Mouse (Mus musculus) olfactory bulb, adult 2 months (tissue): ENCODE measurements at regions not wholly inside any gene's neighbourhood (a gene's known extent, or its start where the extent isn't known, plus 50 kb on each side); places are given as distances from the start of the nearest gene placed in this dataset.
A peak's percentile ranks its signal among the peaks of the same experiment; 100 is the strongest.

ENCODE experiments used
- H3K27ac ChIP-seq: fragments of 200-500 bp; 2 replicates; pipeline ENCODE4 v1.5.1; 2012; ENCODE audit warnings: low read depth, low read length; ENCODE audit not compliant: insufficient read depth
- H3K4me1 ChIP-seq: fragments of 200-500 bp; 2 replicates; pipeline ENCODE4 v1.6.1; 2012; ENCODE audit warnings: low read length; ENCODE audit not compliant: control insufficient read depth, insufficient read depth
- H3K4me3 ChIP-seq: fragments of 200-500 bp; 2 replicates; pipeline ENCODE4 v1.5.1; 2012; ENCODE audit warnings: mild to moderate bottlenecking, low read depth, low read length, moderate library complexity; ENCODE audit not compliant: insufficient read depth
- CTCF ChIP-seq: fragments of 200-500 bp; IDR thresholded peaks from 2 replicates; pipeline ENCODE4 v1.5.1; 2012; ENCODE audit warnings: low read depth, mild to moderate bottlenecking, low read length, moderate library complexity; ENCODE audit not compliant: insufficient read depth
- POLR2A ChIP-seq: fragments of 200-500 bp; IDR thresholded peaks from 2 replicates; pipeline ENCODE4 v1.6.1; 2012; ENCODE audit warnings: mild to moderate bottlenecking, low read depth, low read length, moderate library complexity; ENCODE audit not compliant: insufficient read depth
- WGBS: fragments of 180-500 bp; shearing (Covaris S2); methylation state at CpG from one replicate; pipeline ENCODE4 v1.1.7; 2018; 5-methylcytosine and 5-hydroxymethylcytosine counted together

GRCm38 (mm10) chr16:76442635-76443034 is 69.0 kb upstream of the Nrip1 start:
- TF ChIP-seq CTCF (no peak), POLR2A (no peak)
- Histone ChIP-seq H3K27ac (no peak overlapping the region), H3K4me3 (no peak overlapping the region), H3K4me1 (no peaks in the 10 kb centered on the region)
- 94% methylated on average over 2 of the region's 2 CpGs for whole genome bisulfite sequencing

- TF ChIP-seq POLR2A (no peak), CTCF (no peak)
- Histone ChIP-seq H3K4me1 (no peaks in the 10 kb centered on the region), H3K4me3 (no peak overlapping the region), H3K27ac (no peak overlapping the region)
- WGBS: 59% methylated on average over 5 of the region's 5 CpGs
Measured at GRCm38 (mm10) chr16:76441803-76442448, 68.3 kb upstream of the Nrip1 start.

- Histone ChIP-seq H3K27ac (no peak overlapping the region), H3K4me3 (no peak overlapping the region), H3K4me1 (peaks cover 2% of the 10 kb centered on the region; the same call in 1 of the 2 replicates)
- 96% methylated on average over 3 of the region's 3 CpGs for WGBS
- TF ChIP-seq CTCF: no peak
- no peak for TF ChIP-seq POLR2A
Measured at GRCm38 (mm10) chr16:76438093-76438883, 64.7 kb upstream of the Nrip1 start.

- Histone ChIP-seq H3K4me1 (peaks cover 7% of the 10 kb centered on the region; the same call in 1 of the 2 replicates), H3K4me3 (no peak overlapping the region), H3K27ac (no peak overlapping the region)
- 92% methylated on average over 6 of the region's 6 CpGs for WGBS
- no peak for TF ChIP-seq POLR2A
- TF ChIP-seq CTCF: no peak
Measured at GRCm38 (mm10) chr16:76436290-76436689, 62.7 kb upstream of the Nrip1 start.

- 32% methylated on average over 24 of the region's 24 CpGs for WGBS
- H3K4me3 ChIP-seq: 0 out of 2 replicates have a peak overlapping the region, but pooled peaks have one; percentile 16
- TF ChIP-seq CTCF: no peak
- H3K27ac ChIP-seq: no peak overlapping the region
- peaks cover 7% of the 10 kb centered on the region; the same call in 1 of the 2 replicates for H3K4me1 ChIP-seq
Measured at GRCm38 (mm10) chr16:76433076-76433825, 59.6 kb upstream of the Nrip1 start.

DNA sequence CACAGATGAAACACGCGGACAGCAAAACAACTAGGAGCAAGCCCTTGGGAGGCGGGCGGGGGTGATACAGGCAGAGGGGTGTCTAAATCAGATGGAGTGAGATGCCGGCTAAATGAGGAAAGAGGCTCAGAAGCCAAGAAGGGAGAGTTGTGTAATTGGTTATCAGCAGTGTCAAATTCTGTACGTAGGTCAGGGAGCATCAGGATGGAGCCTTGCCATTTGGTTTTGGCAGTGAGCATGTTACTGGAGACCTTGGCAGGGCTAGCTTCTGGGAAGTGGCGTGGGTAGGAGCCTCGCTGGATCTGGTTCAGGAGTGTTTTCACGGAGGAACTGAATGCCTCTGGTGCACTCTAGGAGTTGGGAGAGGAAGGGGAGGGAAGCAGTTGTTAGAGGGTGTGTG is 58.7 kb upstream of the Nrip1 start:
- 62% methylated on average over 9 of the region's 9 CpGs for WGBS
- Histone ChIP-seq H3K4me3 (no peak overlapping the region), H3K4me1 (peaks cover 7% of the 10 kb centered on the region; the same call in 1 of the 2 replicates), H3K27ac (no peak overlapping the region)
- TF ChIP-seq CTCF: no peak
- no peak for TF ChIP-seq POLR2A

DNA sequence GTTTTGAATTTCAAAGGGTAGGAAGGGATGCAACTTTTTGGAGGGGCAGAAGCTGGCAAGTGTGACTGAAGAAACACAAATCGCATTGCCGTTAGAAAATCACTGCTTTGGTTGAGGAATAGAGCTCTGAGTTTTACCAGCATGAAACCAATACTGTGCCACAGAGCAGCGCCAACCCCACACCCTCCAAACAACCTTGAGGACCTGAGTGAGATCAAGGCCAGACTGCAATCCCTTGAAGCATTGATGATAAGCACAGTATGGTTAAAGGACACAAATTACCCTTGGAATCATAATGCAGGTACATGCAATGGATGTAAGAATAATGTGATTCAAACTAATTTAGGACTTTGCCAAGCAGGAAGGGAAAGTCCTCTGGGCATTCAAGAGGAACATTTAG is 55.5 kb upstream of the Nrip1 start:
- TF ChIP-seq POLR2A (no peak), CTCF (no peak)
- 90% methylated on average over 3 of the region's 3 CpGs for WGBS
- H3K4me1 ChIP-seq: peaks cover 7% of the 10 kb centered on the region; the same call in 1 of the 2 replicates
- H3K27ac ChIP-seq: no peak overlapping the region
- no peak overlapping the region for H3K4me3 ChIP-seq

GRCm38 (mm10) chr16:76423964-76424363 is 50.3 kb upstream of the Nrip1 start:
- Histone ChIP-seq H3K27ac (no peak overlapping the region), H3K4me3 (no peak overlapping the region), H3K4me1 (no peaks in the 10 kb centered on the region)
- 94% methylated on average over 14 of the region's 14 CpGs for WGBS
- TF ChIP-seq POLR2A (no peak), CTCF (no peak)
